Mouse (Mus musculus) embryonic facial prominence, embryonic 14.5 days (tissue): ENCODE data around the gene Kcnc3. TPM values are rescaled to one million over a fixed set of nuclear protein-coding genes. Genes with fewer than 3 reads are reported as not detected.
A peak's percentile ranks its signal among the peaks of the same experiment; 100 is the strongest.

Experiments
- ATAC-seq: fragments of 200-750 bp; cut with Nextera tagmentation; 2 replicates; pipeline ENCODE4 v1.8.0; 2017; ENCODE audit warnings: low read depth, moderate number of reproducible peaks, moderate TSS enrichment
- DNase-seq: peaks from one replicate; pipeline ENCODE4 v3.0.0-alpha.2; 2015; ENCODE audit warnings: low spot score
- H3K27ac ChIP-seq: fragments of 300-500 bp; sonication (generic); replicated peaks from 2 replicates; pipeline ENCODE4 v1.5.1; 2014; ENCODE audit warnings: low read depth, mild to moderate bottlenecking, low read length, moderate library complexity
- H3K27me3 ChIP-seq: fragments of 300-500 bp; sonication (generic); replicated peaks from 2 replicates; pipeline ENCODE4 v1.6.1; 2014; ENCODE audit warnings: low read length; ENCODE audit not compliant: control insufficient read depth, insufficient read depth
- H3K36me3 ChIP-seq: fragments of 300-500 bp; sonication (generic); 2 replicates; pipeline ENCODE4 v1.6.1; 2014; ENCODE audit warnings: low read length, mixed read lengths; ENCODE audit not compliant: control insufficient read depth, insufficient read depth
- H3K4me1 ChIP-seq: fragments of 300-500 bp; sonication (generic); 2 replicates; pipeline ENCODE4 v1.6.1; 2014; ENCODE audit warnings: antibody characterized with exemption, low read length; ENCODE audit not compliant: control insufficient read depth, insufficient read depth
- H3K4me2 ChIP-seq: fragments of 300-500 bp; sonication (generic); 2 replicates; pipeline ENCODE4 v1.6.1; 2014; ENCODE audit warnings: low read depth, mild to moderate bottlenecking, low read length, moderate library complexity, mixed read lengths
- H3K4me3 ChIP-seq: fragments of 300-500 bp; sonication (generic); 2 replicates; pipeline ENCODE4 v1.5.1; 2014; ENCODE audit warnings: low read depth, mild to moderate bottlenecking, low read length
- H3K9ac ChIP-seq: fragments of 300-500 bp; sonication (generic); 2 replicates; pipeline ENCODE4 v1.6.1; 2014; ENCODE audit warnings: low read depth, mild to moderate bottlenecking, low read length, moderate library complexity, mixed read lengths
- H3K9me3 ChIP-seq: fragments of 300-500 bp; sonication (generic); 2 replicates; pipeline ENCODE4 v1.6.1; 2016; ENCODE audit warnings: low read length; ENCODE audit not compliant: control insufficient read depth
- WGBS: fragments of 180-500 bp; shearing (Covaris S2); extraction: QIAGEN DNeasy Blood & Tissue Kit; methylation state at CpG from one replicate; pipeline ENCODE4 v1.1.7; 2014; 5-methylcytosine and 5-hydroxymethylcytosine counted together
- polyA plus RNA-seq: library from polyadenylated mRNA; unstranded; fragments of >200 nt; fragmentation: Nextera tagmentation; extraction: Ambion mirVana; gene quantifications from 2 replicates; pipeline ENCODE4 v1.2.1, GENCODE M21; 2014

Kcnc3 gene
- polyA plus RNA-seq, 1 experiment from 2014 or later, result 0.49 TPM

DNA sequence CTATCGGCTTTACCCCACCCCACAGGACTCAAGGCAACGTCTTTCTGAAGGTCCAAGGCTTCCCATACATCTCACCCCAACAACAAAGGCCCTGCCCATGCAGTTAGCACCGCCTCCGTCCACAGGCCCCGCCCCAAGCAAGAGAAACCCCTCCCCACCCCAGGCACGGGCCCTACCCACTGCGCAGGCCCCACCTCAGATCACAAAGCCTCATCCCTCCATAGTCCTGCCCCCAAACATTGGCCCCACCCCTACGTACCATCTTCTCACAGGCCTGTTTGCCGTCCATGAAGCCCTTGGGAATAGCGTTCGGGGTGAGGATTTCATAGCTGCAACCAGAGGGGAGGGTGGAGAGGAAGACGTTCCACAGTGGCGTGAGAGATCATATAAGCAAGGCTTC, 42.2 kb downstream of the Kcnc3 start:
- peaks cover 8% of the 10 kb centered on the region for H3K27me3 ChIP-seq
- H3K9ac ChIP-seq, result no peak overlapping the region
- H3K4me2 ChIP-seq, result no peak overlapping the region
- 34% methylated on average over 13 of the region's 13 CpGs for WGBS
- no peaks in the 10 kb centered on the region for H3K4me1 ChIP-seq
- H3K36me3 ChIP-seq, result no peaks in the 10 kb centered on the region
- no peak overlapping the region for H3K27ac ChIP-seq
- no peak for ATAC-seq
- no peak for DNase-seq
- H3K9me3 ChIP-seq, result no peaks in the 10 kb centered on the region
- H3K4me3 ChIP-seq, result no peak overlapping the region

DNA sequence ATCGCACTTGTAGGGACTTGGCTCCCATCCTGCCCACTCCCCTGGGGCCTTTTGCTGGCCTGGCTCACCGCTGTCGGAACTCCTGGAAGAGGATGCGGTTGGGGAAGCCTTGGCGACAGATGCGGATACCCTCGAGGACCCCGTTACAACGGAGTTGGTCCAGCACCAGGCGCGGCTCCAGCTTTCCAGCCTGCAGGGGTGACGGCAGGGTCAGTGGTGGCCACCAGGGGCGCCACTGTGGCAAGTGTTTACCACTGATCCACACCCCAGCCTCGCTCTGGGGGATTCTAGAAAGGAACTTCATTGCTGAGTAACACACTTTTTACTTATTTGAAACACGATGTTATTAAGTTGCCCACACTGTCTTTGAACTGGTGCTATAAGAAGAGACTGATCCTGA, 42.9 kb downstream of the Kcnc3 start:
- Histone ChIP-seq H3K4me2 (no peak overlapping the region), H3K36me3 (no peaks in the 10 kb centered on the region), H3K4me1 (no peaks in the 10 kb centered on the region), H3K9ac (no peak overlapping the region), H3K4me3 (no peak overlapping the region), H3K27me3 (peaks cover 13% of the 10 kb centered on the region), H3K9me3 (no peaks in the 10 kb centered on the region), H3K27ac (no peak overlapping the region)
- no peak for DNase-seq
- ATAC-seq, result no peak
- WGBS, result 14% methylated on average over 15 of the region's 15 CpGs

DNA sequence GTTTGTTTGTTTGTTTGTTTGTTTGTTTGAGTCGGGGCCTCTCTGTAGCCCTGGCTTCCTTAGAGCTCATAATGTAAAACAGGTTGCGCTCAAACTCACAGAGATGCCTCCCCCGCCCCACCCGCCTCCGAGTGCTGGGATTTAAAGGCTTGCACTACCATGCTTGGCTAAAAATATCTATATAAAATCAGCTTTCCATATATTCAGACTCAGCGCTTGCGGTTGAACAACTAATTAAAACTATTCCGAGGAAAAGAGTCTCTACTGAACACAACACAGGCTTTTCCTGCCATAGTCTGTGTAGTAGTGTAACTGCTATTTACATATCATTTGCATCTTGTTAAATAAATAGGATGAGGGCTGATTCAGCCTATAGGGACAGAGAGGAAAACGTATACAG, 46.2 kb downstream of the Kcnc3 start:
- Histone ChIP-seq H3K4me2 (no peak overlapping the region), H3K4me3 (no peak overlapping the region), H3K36me3 (no peaks in the 10 kb centered on the region), H3K27ac (no peak overlapping the region), H3K4me1 (no peaks in the 10 kb centered on the region), H3K27me3 (peaks cover 45% of the 10 kb centered on the region), H3K9ac (no peak overlapping the region), H3K9me3 (no peaks in the 10 kb centered on the region)
- no peak for ATAC-seq
- no peak for DNase-seq
- WGBS, result 76% methylated on average over 9 of the region's 9 CpGs

DNA sequence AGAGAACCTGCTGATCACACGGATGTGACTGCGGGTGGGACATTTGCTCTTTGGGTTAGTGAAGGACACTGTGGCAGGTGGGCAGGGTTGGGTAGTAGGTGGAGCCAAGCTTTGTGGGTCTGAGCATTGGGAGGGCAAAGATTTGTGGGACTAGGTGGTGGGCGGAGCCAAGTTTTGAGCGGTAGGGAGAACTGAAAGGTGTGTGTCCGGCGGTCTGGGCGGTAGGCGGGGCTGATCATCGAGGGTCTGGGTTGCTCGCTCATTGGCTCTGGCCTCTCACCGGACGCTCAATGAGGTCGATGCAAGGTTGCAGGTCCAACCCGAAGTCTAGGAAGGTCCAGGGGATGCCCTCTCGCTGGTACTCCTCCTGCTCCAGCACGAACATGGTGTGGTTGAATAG, 48.2 kb downstream of the Kcnc3 start:
- peaks cover 38% of the 10 kb centered on the region for H3K27me3 ChIP-seq
- no peak overlapping the region for H3K9ac ChIP-seq
- H3K4me2 ChIP-seq, result 0 out of 2 replicates have a peak overlapping the region, but pooled peaks have one; percentile 12
- H3K4me1 ChIP-seq, result no peaks in the 10 kb centered on the region
- no peaks in the 10 kb centered on the region for H3K36me3 ChIP-seq
- no peaks in the 10 kb centered on the region for H3K9me3 ChIP-seq
- H3K27ac ChIP-seq, result no peak overlapping the region
- 0% methylated on average over 14 of the region's 16 CpGs for WGBS
- H3K4me3 ChIP-seq, result no peak overlapping the region
- no peak for DNase-seq
- ATAC-seq, result no peak

DNA sequence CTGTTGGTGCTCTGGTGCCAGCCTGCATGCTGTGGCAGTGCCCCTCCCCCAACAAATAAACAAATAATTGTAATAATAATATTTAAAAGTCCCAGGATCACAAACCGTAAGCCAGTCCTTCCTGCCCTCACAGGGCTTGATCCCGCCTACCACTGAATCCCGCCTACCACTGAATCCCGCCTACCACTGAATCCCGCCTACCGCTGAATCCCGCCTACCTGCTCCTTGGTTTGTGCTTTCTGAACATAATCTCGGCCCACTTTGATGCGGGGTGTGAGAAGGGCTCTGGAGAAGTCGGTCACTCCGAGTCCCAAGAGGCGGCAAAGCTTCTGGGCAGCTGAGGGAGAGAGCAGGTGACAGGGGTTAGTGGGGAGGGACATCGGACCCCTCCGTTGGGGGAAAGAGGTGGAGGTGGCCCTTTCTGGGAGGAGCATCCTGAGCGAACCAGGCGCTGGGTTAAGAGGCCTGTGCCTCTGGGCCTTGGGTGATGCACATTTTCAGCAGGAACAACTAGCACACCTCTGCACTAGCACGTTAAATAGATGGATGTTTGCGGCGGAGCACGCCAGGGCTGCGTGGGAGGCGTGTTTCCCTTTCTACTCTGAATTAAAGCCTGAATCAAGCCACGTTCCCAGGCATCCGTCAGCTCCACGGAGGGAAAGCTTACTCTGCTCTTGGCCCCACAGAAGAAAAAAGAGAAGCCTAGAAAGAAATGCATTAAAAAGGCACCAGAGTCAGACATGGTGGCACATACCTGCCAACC, 50.6 kb downstream of the Kcnc3 start:
- WGBS, result 18% methylated on average over 25 of the region's 25 CpGs
- H3K9ac ChIP-seq, result no peak overlapping the region
- no peak for DNase-seq
- H3K4me1 ChIP-seq, result no peaks in the 10 kb centered on the region
- no peaks in the 10 kb centered on the region for H3K36me3 ChIP-seq
- no peak overlapping the region for H3K27ac ChIP-seq
- ATAC-seq, result no peak
- H3K4me2 ChIP-seq, result peak overlapping the region; percentile 31
- peaks cover 52% of the 10 kb centered on the region for H3K27me3 ChIP-seq
- H3K4me3 ChIP-seq, result no peak overlapping the region; the same call in 1 of the 2 replicates
- H3K9me3 ChIP-seq, result no peaks in the 10 kb centered on the region

DNA sequence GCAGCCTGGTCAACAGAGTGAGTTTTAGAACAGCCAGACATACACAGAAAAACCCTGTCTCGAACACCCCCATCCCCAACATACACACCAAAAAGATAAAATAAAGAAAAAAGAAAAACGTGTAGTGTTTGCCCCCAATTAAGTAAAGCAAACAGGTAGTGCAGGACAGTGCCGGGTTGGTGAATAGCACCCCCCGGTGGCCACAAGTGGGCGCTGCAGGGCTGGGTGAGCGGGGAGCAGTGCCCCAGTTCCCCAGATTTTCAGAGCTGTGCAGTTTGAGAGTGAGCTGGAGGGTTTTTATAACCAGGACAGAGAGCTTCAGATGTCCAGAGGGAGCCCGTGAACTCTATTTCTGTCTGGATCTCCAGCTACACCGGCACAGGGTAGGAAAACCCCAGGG, 51.4 kb downstream of the Kcnc3 start:
- peaks cover 56% of the 10 kb centered on the region for H3K27me3 ChIP-seq
- H3K9me3 ChIP-seq, result no peaks in the 10 kb centered on the region
- no peaks in the 10 kb centered on the region for H3K4me1 ChIP-seq
- 31% methylated on average over 8 of the region's 8 CpGs for WGBS
- no peak overlapping the region for H3K27ac ChIP-seq
- DNase-seq (no peak), ATAC-seq (no peak)
- H3K4me2 ChIP-seq, result no peak overlapping the region
- no peak overlapping the region for H3K9ac ChIP-seq
- H3K36me3 ChIP-seq, result no peaks in the 10 kb centered on the region
- no peak overlapping the region for H3K4me3 ChIP-seq

DNA sequence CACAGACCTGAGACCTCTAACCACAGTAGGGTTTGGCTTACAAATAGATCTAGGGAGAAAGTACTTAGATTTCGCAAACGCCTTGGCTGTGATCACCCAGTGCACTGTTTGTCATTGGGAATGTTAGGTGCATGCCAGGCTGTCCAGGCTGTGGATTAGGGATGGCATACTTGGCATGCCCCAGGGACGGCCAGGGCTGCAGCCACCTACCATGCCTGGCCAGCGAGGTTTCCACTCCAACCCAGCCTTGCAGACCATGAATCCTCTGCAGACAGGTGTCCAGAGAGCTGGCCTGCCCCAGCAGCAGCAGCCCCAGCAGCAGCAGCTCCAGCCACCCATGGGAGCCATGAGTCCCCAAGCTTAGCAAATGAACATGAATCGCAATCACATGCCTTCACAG, 54.8 kb downstream of the Kcnc3 start:
- Histone ChIP-seq H3K27me3 (peaks cover 33% of the 10 kb centered on the region), H3K36me3 (no peaks in the 10 kb centered on the region), H3K4me3 (no peak overlapping the region), H3K4me2 (no peak overlapping the region), H3K9me3 (no peaks in the 10 kb centered on the region), H3K27ac (no peak overlapping the region), H3K9ac (no peak overlapping the region), H3K4me1 (no peaks in the 10 kb centered on the region)
- ATAC-seq (no peak), DNase-seq (no peak)
- 84% methylated on average over 5 of the region's 5 CpGs for WGBS

DNA sequence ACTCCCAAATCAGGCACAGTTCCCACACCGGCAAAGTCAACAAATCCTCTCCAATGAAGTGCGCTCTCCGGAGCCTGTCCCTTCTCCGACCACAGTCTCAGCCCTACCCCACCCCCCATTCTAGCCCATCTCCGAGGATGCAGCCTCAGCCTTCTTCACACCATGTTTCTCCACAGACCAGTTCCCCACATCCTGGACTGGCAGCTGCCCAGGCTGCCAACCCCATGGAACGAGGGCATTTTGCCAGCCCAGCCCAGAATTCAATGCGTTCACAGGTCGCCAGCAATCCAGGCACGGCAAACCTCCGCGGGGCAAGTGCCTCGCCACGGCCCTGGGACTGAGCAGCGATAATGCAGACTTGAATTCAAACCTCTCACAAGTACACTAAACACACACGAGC, 55.5 kb downstream of the Kcnc3 start:
- Histone ChIP-seq H3K4me1 (no peaks in the 10 kb centered on the region), H3K4me3 (no peak overlapping the region), H3K36me3 (no peaks in the 10 kb centered on the region), H3K4me2 (no peak overlapping the region), H3K27ac (no peak overlapping the region), H3K9ac (no peak overlapping the region), H3K27me3 (peaks cover 27% of the 10 kb centered on the region), H3K9me3 (no peaks in the 10 kb centered on the region)
- DNase-seq, result no peak
- 17% methylated on average over 15 of the region's 15 CpGs for WGBS
- ATAC-seq, result no peak; the same call in 1 of the 2 replicates

DNA sequence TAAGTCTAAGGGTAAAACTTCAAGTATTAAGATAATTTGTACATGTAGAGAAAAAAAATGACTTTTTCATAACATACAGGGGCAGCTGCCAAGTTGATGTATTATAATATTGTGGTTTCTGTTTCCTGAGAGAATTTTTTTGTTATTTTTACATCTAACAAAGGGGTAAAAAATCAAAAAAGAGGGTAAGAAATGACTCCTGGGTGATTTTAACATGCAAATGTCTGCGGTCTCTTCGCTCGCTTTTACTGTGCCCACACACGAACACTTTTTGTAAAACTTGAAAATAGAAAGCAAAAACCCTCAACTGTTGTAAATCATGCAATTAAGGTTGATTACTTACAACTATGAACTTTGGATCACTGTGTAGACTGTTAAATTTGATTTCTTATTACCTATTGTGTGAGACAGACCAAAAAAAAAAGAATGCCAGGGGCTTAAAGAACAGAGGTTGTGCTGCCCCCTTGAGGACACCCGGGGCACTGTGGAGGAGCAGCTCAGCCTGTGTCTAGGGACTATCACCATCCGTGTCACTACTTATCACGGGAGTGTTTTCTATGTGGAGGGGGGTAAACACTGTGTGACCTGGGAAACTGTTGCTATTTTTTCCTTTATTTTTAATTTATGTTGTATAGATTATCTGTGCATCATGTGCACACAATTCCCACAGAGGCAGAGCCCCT, 56.7 kb downstream of the Kcnc3 start:
- 47% methylated on average over 7 of the region's 7 CpGs for WGBS
- peak; percentile 70 for DNase-seq
- no peak overlapping the region for H3K9ac ChIP-seq
- no peaks in the 10 kb centered on the region for H3K4me1 ChIP-seq
- H3K27me3 ChIP-seq, result peaks cover 18% of the 10 kb centered on the region
- no peaks in the 10 kb centered on the region for H3K9me3 ChIP-seq
- H3K4me2 ChIP-seq, result no peak overlapping the region
- ATAC-seq, result no peak
- H3K27ac ChIP-seq, result no peak overlapping the region
- no peak overlapping the region for H3K4me3 ChIP-seq
- no peaks in the 10 kb centered on the region for H3K36me3 ChIP-seq
